Mouse (Mus musculus): ENCODE results near the gene Igfbp3.
"Not testable (repeated sequence)": the region's sequence is repeated elsewhere in the genome, so short reads cannot be mapped to it uniquely, and the experiment has no call there.

Igfbp3 gene

DNA sequence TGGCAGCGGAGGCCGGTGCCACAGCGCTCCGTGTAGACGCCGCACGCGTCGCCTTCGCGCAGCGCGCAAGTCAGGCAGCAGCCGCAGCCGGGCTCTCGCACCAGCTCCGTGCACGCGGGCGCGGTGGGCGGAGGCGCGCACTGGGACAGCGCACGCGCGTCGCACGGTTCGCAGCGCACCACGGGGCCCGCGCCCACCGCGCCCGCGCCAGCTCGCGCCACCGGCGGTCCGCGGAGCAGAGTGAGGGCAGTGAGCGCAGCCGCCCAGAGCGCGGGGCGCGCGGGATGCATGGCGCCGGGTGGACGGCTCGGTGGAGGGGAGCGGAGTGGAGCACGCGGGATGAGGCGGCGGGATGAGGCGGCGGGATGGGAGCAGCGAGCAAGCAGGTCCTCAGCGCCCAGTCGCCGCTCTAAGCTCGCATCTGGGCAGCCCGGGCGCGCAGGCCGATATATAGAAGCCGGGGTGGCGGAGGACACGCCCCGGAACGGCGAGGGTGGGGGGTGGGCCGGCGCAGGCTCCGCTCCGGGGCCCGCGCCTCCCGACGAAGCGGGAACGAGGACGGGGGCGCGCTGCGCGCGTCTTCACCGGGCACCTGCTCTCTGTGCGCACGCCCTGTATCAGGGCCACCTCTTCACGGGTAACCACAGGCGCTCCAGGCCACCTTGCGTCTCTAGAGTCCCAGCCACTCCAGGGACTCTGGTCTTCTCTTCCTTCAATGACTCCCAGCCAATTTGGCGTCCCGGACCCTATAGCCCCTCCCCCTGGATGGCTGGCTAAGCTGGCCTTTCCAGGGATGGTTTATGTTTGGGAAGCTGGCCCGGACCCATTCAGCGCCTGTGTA is at the start of gene Igfbp3:
Gene Igfbp3, minus strand, starts transcription at position 423 of the 841 bp plus-strand sequence.
- ATAC-seq (ENCODE audit: insufficient number of reproducible peaks, low FRiP score, low TSS enrichment): peak; percentile 73

DNA sequence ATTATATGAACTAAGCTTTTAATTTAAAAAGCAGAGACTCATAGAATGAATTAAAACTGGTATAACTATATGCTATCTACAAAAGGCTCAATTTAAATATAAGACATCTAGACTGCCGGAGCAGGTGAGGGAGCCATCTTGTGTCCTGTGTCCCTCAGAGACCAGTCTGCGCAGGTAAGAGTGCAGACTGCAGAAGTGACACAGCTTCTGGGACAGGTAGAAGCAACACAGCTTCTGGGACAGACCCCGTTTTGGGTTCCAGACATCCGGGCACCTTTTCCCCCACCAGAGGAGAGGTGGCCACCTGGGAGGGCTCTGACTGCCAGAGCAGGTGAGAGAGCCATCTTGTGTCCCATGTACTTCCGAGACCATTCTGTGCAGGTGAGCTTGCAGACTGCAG is 37.1 kb upstream of the Igfbp3 start:
- no peak for ATAC-seq (ENCODE audit: insufficient number of reproducible peaks, low FRiP score, low TSS enrichment)

DNA sequence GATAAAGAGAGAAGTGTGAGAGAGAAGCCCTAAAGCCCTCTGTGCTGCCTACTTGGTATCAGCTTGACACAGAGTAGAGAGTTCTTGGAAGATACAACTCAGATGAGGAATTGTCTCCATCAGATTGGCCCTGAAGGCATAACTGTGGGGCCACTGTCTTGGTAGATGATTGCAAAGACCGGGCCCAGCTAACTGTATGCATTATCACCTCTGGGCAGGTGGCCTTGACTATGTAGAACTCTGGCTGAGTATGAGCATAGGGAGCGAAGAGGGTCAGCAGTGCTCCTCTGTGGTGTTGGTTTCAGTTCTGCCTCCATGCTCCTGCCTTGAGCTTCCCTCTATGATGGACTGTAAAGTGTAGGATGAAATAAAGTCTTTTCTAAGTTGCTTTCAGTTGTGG is 36.7 kb upstream of the Igfbp3 start:
- ATAC-seq (ENCODE audit: insufficient number of reproducible peaks, low FRiP score, low TSS enrichment): no peak

DNA sequence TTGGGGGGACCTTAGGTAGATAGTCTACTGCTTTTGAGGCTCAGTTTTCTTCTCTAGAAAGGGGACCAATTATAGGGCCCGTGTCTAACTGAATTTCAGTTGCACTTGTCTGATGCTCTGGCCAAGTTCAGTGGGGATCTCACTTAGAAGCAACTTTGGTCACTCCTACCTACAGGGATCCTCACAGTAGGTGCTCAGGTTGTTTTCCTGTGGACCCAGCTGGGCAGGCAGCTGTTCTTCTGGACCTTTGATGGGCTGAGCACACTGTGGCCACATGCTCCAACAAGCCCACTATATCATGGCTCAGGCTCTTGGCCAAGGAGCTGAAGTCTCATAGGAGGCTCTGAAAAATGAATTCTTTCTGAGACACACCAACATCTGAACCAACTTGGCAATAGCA is 31.1 kb upstream of the Igfbp3 start:
- ATAC-seq (ENCODE audit: insufficient number of reproducible peaks, low FRiP score, low TSS enrichment): no peak

DNA sequence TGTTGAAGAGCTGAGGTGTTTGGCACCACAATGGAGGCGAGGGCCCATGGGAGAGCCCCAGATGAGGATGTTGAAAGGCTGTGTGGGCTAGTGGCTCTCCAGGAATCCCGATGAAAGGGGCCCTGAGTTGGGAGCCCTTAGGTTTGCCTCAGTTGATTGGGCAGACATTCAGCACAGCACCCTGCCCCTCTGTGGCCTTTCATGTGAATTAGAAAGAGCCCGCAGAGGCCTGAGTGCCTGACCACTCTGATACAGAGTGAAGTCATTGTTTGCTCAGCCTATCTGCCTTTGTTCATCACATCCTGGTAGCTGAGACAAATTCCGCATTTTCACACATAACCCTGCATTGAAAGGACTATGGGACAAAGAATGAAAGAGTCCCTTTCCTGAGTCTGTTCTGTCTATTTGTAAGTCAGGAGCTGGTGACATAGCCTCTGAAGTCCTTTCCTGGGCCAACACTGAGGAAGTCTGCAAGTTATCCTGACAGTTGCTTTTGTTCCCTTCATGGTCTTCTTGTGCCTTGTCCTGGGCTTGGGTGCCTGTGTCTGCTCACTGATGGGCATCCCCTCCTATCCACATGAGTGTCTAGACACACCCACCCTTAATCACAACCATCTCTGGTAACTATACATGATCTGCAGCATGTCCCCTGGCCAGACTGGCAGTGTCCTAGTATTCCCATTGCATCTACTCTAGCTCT is 25.5 kb upstream of the Igfbp3 start:
- no peak for ATAC-seq (ENCODE audit: insufficient number of reproducible peaks, low FRiP score, low TSS enrichment)

DNA sequence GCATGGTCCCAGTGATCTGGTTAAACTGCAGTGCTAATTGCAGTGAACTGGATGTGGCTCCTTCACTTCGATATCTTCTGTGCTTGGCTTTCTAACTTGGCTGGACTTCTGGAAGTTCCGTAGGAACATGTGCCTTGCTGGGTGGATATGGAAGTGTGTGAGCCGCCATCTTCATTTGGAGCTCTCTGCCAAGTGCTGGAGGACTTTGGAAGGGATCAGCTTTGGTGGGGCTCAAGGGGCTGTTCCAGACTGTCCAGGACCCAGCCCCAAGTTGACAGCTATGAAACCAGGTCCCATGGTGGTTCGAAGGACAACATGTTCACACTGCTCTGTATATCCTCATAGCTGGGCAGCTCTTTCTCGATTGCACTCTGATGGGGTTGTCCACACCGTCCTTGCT is 24.8 kb upstream of the Igfbp3 start:
- no peak for ATAC-seq (ENCODE audit: insufficient number of reproducible peaks, low FRiP score, low TSS enrichment)

DNA sequence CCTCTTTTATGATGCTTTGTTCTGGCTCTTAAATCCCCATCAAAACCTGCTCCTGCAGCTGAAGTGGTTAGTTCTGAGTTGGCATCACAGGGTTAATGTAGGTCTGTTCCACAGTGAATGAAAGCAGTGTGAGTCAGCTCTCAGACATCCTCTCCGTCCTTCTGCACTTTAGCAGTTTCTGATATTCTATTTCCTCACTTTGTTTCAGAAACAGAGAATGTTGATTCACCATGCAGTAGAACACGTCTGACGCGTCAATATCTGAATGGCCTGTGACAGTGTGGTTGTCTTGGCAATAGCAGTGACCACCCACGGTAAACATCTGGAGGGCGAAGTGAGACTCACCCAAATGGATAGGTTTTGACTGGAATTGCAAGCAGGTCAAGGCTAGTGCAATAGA is 24.0 kb upstream of the Igfbp3 start:
- no peak for ATAC-seq (ENCODE audit: insufficient number of reproducible peaks, low FRiP score, low TSS enrichment)

DNA sequence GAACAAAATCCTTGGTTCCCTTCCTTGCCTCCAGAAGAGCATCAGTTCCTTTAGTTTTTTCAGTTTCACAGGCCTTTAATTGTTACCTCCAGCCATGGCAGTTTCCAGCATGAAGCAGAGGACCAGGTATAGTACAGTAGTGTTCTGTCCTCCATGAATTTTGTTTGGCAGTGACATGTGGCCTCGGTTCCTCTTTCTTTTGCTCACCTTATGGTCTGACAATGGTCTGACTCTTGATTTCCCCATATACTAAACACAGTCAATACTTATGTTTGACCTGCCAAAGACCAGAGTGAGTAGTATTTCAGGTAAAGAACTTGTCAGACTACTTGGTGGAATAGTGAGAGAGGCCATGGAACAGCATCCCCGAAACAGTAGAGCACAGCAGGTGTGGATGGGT is 23.0 kb upstream of the Igfbp3 start:
- ATAC-seq (ENCODE audit: insufficient number of reproducible peaks, low FRiP score, low TSS enrichment): no peak

DNA sequence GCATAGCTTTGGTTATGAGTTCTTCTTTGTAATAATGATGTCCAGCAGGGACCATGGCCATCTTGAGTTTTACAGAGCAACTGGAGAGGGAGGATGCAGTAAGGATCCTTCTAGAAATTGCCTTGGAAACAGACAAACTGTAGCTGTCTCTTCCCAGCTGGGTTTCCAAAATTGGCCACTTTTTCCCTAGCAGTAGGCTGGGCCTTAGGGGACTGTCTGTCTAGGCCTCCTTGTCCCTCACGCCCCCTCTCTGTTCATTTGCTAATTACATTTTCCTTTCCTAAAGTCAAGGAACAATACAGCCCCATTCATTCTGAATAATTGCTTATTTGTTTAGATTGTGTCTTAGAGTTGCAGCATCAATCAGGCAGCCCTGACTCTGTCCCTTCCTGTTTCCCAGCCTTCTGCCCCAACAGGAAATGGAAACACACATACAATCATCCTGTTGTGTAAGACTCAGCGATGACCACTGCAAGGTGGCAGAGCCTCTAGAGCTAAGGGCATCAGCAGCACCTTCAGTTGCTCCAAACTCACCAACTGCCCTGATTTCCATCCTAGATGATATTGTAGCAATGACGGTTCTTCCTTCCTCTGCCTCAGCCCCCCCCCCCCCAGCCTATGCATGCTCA is 21.4 kb upstream of the Igfbp3 start:
- ATAC-seq (ENCODE audit: insufficient number of reproducible peaks, low FRiP score, low TSS enrichment): no peak

DNA sequence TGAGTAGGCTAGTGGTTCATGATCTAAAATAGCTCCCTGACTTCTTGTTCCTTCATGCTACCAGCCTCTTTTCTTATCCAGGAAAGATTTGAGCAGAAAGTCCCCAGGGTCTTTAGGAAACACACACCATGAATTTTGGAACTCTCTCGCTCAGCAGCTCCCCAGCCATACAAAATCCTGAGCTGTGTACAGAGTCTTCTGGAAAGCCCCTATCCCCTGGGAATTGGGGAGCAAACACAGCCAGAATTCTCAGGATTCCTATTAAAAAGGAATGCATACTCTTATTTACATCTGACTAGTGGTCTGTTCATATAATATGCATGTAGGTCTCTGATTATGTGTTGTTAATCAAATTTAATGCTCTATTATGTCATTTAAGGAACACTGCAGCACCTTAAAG is 20.7 kb upstream of the Igfbp3 start:
- no peak for ATAC-seq (ENCODE audit: insufficient number of reproducible peaks, low FRiP score, low TSS enrichment)

DNA sequence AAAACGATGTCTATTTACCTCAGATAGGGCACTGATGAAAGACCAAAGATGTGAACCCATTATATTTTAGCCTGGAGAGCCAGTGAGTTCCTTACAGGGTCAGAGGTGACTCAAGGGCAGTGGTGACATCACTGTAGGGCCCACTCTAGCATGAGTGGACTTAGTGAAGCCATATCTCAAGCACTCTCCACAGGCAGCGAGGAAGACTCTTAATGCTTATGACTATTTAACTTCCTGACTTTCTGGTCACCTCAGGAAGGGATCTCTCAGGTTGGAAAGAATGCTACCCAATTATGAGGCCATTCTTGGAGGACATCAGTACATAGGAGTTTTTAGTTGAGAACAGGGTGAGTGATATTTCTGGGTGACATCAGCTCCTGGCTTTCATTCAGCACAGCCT is 19.6 kb upstream of the Igfbp3 start:
- no peak for ATAC-seq (ENCODE audit: insufficient number of reproducible peaks, low FRiP score, low TSS enrichment)

DNA sequence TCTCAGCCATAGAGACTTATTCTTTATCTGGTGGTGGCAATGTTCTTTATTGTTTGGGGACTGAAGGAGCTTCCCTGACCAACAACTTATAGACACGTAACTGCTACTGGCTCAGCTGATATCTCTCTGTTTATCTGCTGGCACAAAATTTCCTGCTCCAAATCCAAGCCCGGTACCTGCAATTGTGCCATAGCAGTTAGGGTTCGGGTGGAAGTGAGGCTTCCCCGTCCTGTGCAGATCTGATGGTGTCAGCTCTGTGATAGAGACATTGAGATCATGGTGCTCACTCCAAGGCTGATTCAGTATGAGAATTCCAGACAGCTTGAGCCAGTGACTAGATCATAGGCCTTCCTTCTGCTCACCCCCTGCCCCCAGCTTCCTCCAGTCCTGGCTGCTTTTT is 18.2 kb upstream of the Igfbp3 start:
- no peak for ATAC-seq (ENCODE audit: insufficient number of reproducible peaks, low FRiP score, low TSS enrichment)

DNA sequence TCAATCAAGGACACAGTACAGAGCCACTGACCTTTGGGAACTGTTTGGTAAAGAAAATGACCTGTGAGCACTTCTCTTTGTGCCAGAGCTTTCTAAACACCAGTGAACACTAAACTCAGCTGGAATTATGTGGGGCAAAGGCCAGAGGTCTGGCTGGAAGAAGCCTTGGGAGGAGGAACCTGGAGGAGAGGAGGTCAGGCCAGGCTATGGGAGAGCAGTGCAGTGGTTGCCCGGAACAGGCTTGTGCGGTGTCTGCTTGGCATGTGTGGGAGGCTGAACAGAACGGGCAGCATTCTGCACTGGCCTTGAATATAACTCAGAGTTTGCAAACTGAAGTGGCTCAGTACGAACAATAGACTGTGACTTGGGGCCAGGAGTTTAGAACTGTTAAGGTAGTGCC is 16.3 kb upstream of the Igfbp3 start:
- no peak for ATAC-seq (ENCODE audit: insufficient number of reproducible peaks, low FRiP score, low TSS enrichment)

DNA sequence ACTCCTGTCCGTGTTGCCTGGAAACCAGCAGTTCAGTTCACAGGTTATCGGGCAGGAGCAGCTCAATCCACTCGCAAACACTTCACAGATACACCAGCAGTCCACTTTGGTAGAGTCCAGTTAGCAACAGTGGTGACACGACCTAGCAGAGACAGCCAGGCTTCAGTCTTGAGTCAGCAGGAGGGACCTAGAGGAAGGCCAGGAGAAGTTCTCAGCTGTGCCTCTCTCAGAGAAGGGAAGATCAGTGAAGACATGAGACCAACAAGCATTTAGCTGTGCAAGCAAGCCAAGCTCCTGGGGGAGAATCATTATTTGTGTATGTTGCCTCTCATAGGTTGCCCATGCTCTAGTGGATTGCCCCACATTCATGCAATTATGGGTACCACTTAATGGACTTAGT is 14.4 kb upstream of the Igfbp3 start:
- no peak for ATAC-seq (ENCODE audit: insufficient number of reproducible peaks, low FRiP score, low TSS enrichment)

DNA sequence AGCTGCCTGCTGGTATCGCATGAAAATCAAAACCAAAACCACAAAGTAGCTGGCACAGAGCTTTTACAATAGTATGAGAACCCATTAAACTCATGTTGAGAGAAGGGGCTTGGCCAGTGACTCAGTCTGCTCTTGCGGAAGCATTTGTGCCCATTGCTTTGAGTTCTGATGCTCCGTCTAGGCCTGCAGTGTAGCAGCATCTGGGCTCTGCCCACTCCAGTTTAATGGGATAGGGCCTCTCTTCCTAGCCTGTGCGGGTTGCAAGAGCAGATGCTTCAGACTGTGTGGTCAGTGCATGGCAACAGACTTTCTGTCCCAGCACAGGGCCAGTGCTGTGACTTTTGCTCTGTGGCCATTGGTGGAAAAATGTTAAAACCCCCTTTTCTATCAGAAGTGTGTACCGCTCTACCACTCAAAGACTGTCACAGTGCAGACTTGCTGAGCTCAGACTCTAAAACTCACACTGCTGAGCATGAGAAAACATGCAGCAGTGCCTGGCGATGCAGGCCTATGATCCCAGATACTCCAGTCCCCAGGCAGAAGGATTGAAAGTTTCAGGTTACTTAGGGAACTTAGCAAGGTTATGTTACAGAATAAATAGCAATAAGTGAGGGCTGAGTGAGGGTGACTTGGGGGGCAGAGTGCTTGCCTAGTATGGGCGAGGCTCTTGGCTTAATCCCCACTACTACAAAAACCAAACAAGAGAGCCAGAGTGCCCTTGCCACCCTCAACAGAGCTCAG is 13.3 kb upstream of the Igfbp3 start:
- ATAC-seq (ENCODE audit: insufficient number of reproducible peaks, low FRiP score, low TSS enrichment): no peak

DNA sequence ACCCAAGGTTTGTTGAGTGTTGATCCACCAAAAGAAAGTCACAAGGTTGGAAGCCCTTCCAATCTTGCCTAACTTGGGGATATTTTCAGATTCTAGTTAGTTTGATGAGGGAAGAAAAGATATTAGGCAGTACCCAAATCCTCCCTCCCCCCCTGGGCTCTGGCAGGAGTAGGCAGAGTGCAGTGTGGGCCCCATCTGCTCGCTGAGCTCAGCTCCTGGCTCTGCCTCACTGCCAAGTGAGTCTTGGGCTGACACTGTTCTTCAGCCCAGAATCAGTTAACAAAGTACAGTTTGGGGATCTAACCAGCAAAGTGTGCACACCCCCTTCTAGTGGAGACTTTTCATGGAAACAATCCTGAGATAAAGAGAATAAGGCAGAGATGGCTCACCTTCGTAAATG is 12.5 kb upstream of the Igfbp3 start:
- no peak for ATAC-seq (ENCODE audit: insufficient number of reproducible peaks, low FRiP score, low TSS enrichment)

DNA sequence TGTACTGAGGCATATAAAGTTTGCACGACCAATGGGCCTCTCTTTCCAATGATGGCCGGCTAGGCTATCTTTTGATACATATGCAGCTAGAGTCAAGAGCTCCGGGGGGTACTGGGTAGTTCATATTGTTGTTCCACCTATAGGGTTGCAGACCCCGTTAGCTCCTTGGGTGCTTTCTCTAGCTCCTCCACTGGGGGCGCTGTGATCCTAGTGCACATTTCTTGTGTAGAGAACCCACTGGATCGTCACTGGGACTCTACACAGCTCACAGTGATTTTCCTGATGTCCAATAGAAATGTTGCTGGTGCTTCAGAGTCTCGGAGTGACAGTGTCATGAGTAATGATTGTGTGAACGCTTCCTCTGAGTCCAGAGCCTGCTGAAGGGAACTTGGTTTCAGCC is 8.1 kb upstream of the Igfbp3 start:
- not testable (repeated sequence) for ATAC-seq (ENCODE audit: insufficient number of reproducible peaks, low FRiP score, low TSS enrichment)

DNA sequence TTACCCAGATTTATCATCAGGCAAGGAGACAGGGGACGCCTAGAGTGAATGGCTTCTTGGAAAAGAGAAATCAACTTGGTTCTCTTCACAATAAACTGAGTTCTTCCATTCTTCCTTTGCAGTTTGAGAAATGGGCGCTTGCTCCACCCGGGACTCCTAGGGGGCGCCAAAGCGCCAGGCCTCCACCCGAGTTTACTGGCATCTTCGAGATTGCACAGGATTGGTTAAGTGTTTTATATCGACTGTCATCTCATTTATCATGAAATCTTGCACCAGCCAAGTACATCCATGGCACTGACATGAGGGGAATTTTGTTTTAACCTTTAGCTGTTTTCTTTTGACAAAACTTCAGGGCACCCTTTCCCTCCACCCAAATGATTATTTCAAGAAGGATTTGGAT is 2.0 kb upstream of the Igfbp3 start:
- ATAC-seq (ENCODE audit: insufficient number of reproducible peaks, low FRiP score, low TSS enrichment): no peak

DNA sequence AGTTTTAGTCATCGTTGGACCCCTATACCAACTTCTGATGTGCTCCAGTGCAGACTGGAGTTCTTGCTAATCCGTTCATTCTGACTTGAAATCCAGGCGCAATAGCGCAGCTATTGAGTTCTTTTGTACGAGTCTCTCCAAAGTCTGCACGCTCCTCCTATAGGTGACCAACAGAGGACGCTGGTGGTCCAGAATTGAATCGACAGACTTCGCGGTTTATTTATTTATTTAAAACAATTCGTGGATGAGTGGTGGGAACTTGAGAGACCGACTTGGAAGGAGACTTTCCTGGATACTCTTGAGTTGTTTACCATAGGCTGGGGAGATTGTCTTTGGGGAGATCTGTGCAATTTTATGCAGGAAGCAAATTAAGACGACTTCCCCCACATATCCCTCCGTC is 1.0 kb upstream of the Igfbp3 start:
- ATAC-seq (ENCODE audit: insufficient number of reproducible peaks, low FRiP score, low TSS enrichment): no peak

DNA sequence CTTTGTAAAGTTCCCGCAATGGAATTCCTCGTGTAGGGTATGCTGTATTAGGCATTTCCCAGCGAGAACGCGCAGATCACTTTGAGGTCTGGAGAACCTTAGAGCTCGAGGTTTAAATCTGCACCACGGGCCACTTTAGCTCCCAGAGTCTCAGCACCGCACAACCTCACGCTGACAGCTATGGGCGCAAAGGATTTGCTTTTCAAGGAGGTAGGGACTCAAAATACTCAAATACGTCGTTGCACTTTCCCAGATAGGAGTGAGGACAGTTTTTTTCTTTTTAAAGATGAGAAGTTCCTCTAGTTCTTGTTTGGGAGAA is 578 bp upstream of the Igfbp3 start:
- ATAC-seq (ENCODE audit: insufficient number of reproducible peaks, low FRiP score, low TSS enrichment): no peak

DNA sequence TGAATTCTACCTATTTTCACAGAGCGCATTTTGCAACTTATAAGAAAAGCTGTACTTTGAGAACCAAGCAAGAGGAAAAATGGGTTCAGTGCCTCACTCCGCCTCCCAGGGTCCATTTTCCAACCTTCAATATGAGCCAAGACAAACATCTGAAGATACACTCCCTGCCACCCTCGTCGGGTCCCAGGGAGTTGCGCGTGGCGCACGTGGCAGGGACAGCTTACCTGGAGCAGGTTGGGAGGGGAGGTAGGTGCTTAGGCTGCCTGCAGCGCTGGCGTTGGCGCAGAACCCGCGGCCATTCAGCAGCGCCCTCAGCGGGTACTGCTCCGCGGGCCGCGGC is 592 bp downstream of the Igfbp3 start:
- ATAC-seq (ENCODE audit: insufficient number of reproducible peaks, low FRiP score, low TSS enrichment): no peak; the same call in 1 of the 2 replicates
